Mouse (Mus musculus) hindbrain, embryonic 15.5 days (tissue): Measurements from ENCODE around the gene Gtf3c1. TPM values are rescaled to one million over a fixed set of nuclear protein-coding genes. Genes with fewer than 3 reads are reported as not detected.

Source experiments
- ATAC-seq: fragments of 200-750 bp; cut with Nextera tagmentation; 2 replicates; pipeline ENCODE4 v1.8.0; 2017; ENCODE audit warnings: low read depth, moderate number of reproducible peaks, moderate TSS enrichment; ENCODE audit not compliant: low FRiP score
- H3K27ac ChIP-seq: fragments of 300-500 bp; sonication (generic); replicated peaks from 2 replicates; pipeline ENCODE4 v1.5.1; 2015; ENCODE audit warnings: mild to moderate bottlenecking, inconsistent platforms
- H3K27me3 ChIP-seq: fragments of 300-500 bp; sonication (generic); 2 replicates; pipeline ENCODE4 v1.6.1; 2015; ENCODE audit warnings: control low read depth, inconsistent platforms
- H3K36me3 ChIP-seq: fragments of 300-500 bp; sonication (generic); 2 replicates; pipeline ENCODE4 v1.6.1; 2015; ENCODE audit warnings: control low read depth, inconsistent platforms
- H3K4me1 ChIP-seq: fragments of 300-500 bp; sonication (generic); replicated peaks from 2 replicates; pipeline ENCODE4 v1.6.1; 2015; ENCODE audit warnings: control low read depth, inconsistent platforms
- H3K4me2 ChIP-seq: fragments of 300-500 bp; sonication (generic); 2 replicates; pipeline ENCODE4 v1.6.1; 2015; ENCODE audit warnings: moderate library complexity, mild to moderate bottlenecking, inconsistent platforms
- H3K4me3 ChIP-seq: fragments of 300-500 bp; sonication (generic); 2 replicates; pipeline ENCODE4 v1.5.1; 2015; ENCODE audit warnings: mild to moderate bottlenecking, inconsistent platforms
- H3K9ac ChIP-seq: fragments of 300-500 bp; sonication (generic); 2 replicates; pipeline ENCODE4 v1.6.1; 2015; ENCODE audit warnings: inconsistent platforms
- H3K9me3 ChIP-seq: fragments of 300-500 bp; sonication (generic); 2 replicates; pipeline ENCODE4 v1.6.1; 2016; ENCODE audit warnings: control low read depth, inconsistent platforms
- WGBS: fragments of 180-500 bp; shearing (Covaris S2); methylation state at CpG from one replicate; pipeline ENCODE4 v1.1.7; 2015; 5-methylcytosine and 5-hydroxymethylcytosine counted together
- polyA plus RNA-seq: library from polyadenylated mRNA; unstranded; fragments of >200 nt; fragmentation: Nextera tagmentation; extraction: Ambion mirVana; gene quantifications from 2 replicates; pipeline ENCODE4 v1.2.1, GENCODE M21; 2015

Gene Gtf3c1
- polyA plus RNA-seq, 1 experiment from 2014 or later: 29.8 TPM

DNA sequence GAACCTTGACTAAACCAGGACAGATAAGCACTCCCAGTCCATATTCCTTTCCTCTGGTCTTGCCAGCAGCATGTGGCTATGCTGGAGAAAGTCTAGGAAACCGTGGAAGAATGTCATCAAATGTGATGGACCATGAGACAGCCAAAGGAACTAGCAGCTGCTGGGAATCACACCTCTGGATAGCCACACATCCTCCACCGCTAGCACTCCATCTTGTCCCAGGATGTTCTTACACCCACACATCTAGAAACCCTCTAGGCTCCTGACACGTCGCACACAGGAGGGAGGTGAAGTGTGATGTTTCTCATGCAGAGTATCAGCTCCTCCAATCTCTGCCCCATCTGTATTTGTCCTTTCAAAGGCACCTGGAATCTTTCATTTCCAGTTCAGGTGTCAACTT lies 17.1 kb downstream of the Gtf3c1 start:
- peaks cover 74% of the 10 kb centered on the region for H3K36me3 ChIP-seq
- no peak for ATAC-seq
- H3K4me3 ChIP-seq: no peak overlapping the region
- no peak overlapping the region for H3K9ac ChIP-seq
- no peaks in the 10 kb centered on the region for H3K4me1 ChIP-seq
- no peaks in the 10 kb centered on the region for H3K9me3 ChIP-seq
- 95% methylated on average over 4 of the region's 4 CpGs for WGBS
- H3K27ac ChIP-seq: no peak overlapping the region
- H3K4me2 ChIP-seq: no peak overlapping the region
- no peaks in the 10 kb centered on the region for H3K27me3 ChIP-seq

DNA sequence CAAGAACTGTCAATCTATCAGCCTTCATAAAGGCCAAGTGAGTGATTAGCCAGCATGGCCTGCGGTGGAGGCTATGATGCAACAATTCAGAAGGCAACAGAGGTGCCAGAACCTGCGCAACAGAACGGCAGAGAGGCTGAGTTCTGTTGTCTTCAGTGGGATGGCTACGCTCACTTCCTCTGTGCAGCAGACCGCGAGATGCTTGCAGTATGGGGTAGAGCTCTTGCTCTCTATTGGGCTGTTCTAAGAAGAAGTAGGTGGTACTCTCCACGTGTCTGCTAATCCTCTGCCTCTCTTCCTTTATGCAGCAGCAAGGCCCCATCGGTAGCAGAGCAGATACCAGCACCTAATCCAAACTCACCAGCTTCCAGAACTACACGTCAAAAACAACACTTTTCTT lies 27.6 kb downstream of the Gtf3c1 start:
- H3K27ac ChIP-seq: no peak overlapping the region
- H3K4me3 ChIP-seq: no peak overlapping the region
- H3K4me2 ChIP-seq: no peak overlapping the region
- H3K36me3 ChIP-seq: peaks cover 65% of the 10 kb centered on the region
- no peak for ATAC-seq
- WGBS: 81% methylated on average over 9 of the region's 9 CpGs
- H3K27me3 ChIP-seq: no peaks in the 10 kb centered on the region
- H3K9me3 ChIP-seq: no peaks in the 10 kb centered on the region
- no peaks in the 10 kb centered on the region; the same call in 1 of the 2 replicates for H3K4me1 ChIP-seq
- no peak overlapping the region for H3K9ac ChIP-seq

DNA sequence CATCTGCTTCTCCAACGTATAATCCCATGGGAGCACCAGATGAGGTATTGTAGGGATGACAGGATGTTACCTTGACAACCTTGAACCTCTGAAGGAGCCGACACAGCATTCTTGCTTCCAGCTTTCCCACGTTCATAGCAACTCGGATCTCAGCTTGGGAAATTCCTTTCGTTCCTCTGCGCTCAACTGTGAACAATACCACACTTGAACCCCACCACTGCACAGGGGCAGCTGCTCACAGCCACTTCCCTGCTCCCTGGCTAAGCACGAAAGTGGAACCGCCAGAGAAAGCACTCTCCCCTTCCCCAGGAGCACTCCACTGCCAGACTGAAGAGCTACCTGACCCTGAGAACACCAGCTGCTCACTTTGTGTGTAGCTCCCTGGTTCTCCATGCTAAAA lies 28.8 kb downstream of the Gtf3c1 start:
- no peaks in the 10 kb centered on the region for H3K27me3 ChIP-seq
- H3K36me3 ChIP-seq: peaks cover 76% of the 10 kb centered on the region
- H3K4me3 ChIP-seq: no peak overlapping the region
- 56% methylated on average over 8 of the region's 8 CpGs for WGBS
- H3K9me3 ChIP-seq: no peaks in the 10 kb centered on the region
- no peak overlapping the region for H3K4me2 ChIP-seq
- no peak for ATAC-seq
- H3K27ac ChIP-seq: no peak overlapping the region; the same call in 1 of the 2 replicates
- no peaks in the 10 kb centered on the region; the same call in 1 of the 2 replicates for H3K4me1 ChIP-seq
- H3K9ac ChIP-seq: no peak overlapping the region

DNA sequence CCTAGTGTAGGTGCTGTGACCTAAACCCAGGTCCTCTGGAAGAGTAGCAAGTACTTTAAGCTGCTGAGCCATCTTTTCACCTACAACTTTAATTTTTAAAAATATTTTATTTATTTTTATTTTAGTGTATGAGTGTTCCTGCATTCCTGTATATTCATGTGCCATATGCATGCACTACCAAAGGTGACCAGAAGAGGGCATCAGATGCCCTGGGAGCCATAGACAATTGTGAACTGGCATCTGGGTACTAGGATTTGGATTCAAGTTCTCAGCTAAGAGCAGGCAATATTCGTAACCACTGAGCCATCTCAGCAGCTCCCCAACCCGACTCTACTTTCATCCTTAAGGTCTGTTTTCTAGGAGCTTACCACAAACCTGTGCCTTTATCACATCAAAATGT lies 32.7 kb downstream of the Gtf3c1 start:
- H3K9ac ChIP-seq: no peak overlapping the region
- no peaks in the 10 kb centered on the region; the same call in 1 of the 2 replicates for H3K4me1 ChIP-seq
- peaks cover 94% of the 10 kb centered on the region for H3K36me3 ChIP-seq
- no peak for ATAC-seq
- 93% methylated on average over 2 of the region's 2 CpGs for WGBS
- H3K27ac ChIP-seq: no peak overlapping the region
- no peaks in the 10 kb centered on the region for H3K9me3 ChIP-seq
- H3K4me2 ChIP-seq: no peak overlapping the region
- no peak overlapping the region for H3K4me3 ChIP-seq
- H3K27me3 ChIP-seq: no peaks in the 10 kb centered on the region

DNA sequence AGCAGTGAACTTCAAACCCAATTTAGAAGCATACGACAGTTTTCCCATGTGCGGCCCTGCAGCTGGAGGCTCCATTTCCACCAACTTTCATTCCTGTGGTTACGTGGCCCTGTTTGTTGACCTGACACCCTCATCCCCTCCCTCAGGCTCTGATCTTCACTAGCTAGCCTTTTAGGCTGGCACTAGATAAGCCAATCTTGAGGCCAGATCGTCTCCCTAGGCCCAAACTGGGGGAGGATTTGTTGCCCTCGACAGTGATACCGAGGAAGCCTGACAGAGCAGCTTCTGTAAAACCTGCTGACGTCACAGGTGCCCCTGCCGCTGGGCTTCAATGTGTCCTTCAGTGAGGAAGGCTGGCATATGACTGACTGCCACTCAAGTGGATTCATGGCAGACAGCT lies 36.2 kb downstream of the Gtf3c1 start:
- peaks cover 94% of the 10 kb centered on the region for H3K36me3 ChIP-seq
- 96% methylated on average over 8 of the region's 8 CpGs for WGBS
- ATAC-seq: no peak

DNA sequence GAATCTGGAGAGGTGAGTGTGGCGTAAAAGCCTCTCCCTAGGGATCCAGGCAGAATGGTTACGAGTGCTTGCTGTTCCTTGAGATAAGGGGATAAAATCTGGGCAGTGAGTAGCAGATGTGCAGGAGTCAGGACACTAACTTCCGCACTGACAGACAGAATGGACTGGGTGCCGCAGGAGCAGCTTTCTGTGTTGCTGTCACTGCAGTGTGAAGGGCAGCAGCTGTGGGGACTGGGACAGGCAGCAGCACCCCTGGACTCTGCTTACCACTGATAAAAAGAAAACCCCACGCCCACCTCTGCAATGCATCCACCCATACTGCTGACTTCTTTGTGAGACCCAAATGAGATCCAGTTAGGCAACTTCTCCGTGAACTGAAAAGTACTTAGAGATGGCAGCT lies 36.7 kb downstream of the Gtf3c1 start:
- no peaks in the 10 kb centered on the region for H3K9me3 ChIP-seq
- no peak overlapping the region for H3K4me3 ChIP-seq
- H3K4me1 ChIP-seq: no peaks in the 10 kb centered on the region
- 94% methylated on average over 6 of the region's 6 CpGs for WGBS
- H3K27me3 ChIP-seq: no peaks in the 10 kb centered on the region
- peaks cover 93% of the 10 kb centered on the region for H3K36me3 ChIP-seq
- no peak for ATAC-seq
- no peak overlapping the region for H3K27ac ChIP-seq
- H3K9ac ChIP-seq: no peak overlapping the region
- H3K4me2 ChIP-seq: no peak overlapping the region

More for the DNA sequence above, 36.2 kb downstream of the Gtf3c1 start:
- Histone ChIP-seq H3K4me1 (no peaks in the 10 kb centered on the region), H3K9ac (no peak overlapping the region), H3K27ac (no peak overlapping the region), H3K4me3 (no peak overlapping the region), H3K4me2 (no peak overlapping the region), H3K9me3 (no peaks in the 10 kb centered on the region), H3K27me3 (no peaks in the 10 kb centered on the region)

DNA sequence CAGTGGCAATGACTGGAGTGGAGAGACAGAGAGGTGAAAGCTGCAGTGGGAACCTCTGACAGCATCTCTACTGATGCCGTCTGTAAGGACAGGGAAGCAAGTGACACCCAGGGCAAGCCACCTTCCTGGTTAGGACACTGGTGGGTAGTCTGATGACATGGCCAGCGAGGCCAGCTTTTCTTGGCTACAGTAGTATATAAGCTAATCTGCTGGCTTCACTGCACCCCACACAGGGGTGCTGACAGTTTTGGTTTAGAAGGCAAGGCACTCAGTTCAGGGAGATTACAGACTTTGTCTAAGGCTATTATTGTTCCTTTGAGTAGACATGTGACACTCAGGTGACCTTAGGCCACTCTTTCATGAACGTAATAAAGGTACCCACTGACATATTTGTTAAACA lies 43.9 kb downstream of the Gtf3c1 start:
- Histone ChIP-seq H3K9ac (no peak overlapping the region), H3K4me3 (no peak overlapping the region), H3K9me3 (no peaks in the 10 kb centered on the region), H3K27me3 (no peaks in the 10 kb centered on the region), H3K4me2 (no peak overlapping the region), H3K36me3 (peaks cover 88% of the 10 kb centered on the region), H3K4me1 (no peaks in the 10 kb centered on the region), H3K27ac (no peak overlapping the region)
- WGBS: 75% methylated on average over 3 of the region's 3 CpGs
- no peak for ATAC-seq

DNA sequence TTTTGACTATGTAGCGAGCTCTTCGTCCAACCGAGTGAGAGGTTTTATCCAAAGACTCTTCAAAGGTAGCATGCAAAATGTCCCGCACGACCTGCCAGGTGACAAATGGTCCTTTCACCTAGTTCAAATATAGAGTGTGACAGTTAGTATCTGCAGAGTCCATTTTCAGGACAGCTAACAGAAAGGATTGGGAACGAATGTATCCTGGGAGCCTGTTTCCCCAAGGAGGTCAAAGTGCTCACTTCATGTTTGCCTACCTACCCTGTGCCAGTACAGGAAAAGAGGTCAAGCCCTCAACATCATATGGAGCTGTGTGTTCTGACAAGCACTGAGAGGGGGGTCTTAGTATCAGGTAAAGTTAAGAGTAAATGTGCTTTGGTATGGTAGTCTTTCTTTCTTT lies 50.1 kb downstream of the Gtf3c1 start:
- Histone ChIP-seq H3K27me3 (no peaks in the 10 kb centered on the region), H3K9ac (no peak overlapping the region), H3K27ac (no peak overlapping the region), H3K36me3 (peaks cover 88% of the 10 kb centered on the region), H3K9me3 (no peaks in the 10 kb centered on the region), H3K4me2 (no peak overlapping the region), H3K4me1 (no peaks in the 10 kb centered on the region), H3K4me3 (no peak overlapping the region)
- ATAC-seq: no peak
- WGBS: 94% methylated on average over 6 of the region's 6 CpGs

DNA sequence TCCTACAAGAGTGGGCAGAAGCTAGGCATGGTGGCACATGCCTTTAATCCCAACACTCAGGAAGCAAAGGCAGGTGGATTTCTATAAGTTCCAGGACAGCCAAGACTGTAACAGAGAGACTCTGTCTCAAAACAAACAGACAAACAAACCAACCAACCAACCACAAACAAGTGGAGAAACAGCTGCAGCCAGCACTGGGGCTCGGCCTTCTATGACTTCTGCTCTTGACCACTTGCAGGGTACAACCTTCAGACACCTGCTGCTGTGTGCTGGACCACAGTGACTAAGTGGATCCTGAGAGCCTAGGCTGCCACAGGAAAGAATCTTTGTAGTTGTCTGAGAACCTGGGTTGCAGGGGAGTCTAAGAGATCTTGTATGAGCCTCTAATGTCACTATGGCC lies 58.6 kb downstream of the Gtf3c1 start:
- peaks cover 91% of the 10 kb centered on the region for H3K36me3 ChIP-seq
- ATAC-seq: no peak
- H3K9ac ChIP-seq: no peak overlapping the region
- no peaks in the 10 kb centered on the region for H3K4me1 ChIP-seq
- WGBS: 92% methylated on average over 1 of the region's 1 CpGs
- no peaks in the 10 kb centered on the region for H3K27me3 ChIP-seq
- H3K4me2 ChIP-seq: no peak overlapping the region
- H3K4me3 ChIP-seq: no peak overlapping the region
- H3K9me3 ChIP-seq: no peaks in the 10 kb centered on the region
- H3K27ac ChIP-seq: no peak overlapping the region

DNA sequence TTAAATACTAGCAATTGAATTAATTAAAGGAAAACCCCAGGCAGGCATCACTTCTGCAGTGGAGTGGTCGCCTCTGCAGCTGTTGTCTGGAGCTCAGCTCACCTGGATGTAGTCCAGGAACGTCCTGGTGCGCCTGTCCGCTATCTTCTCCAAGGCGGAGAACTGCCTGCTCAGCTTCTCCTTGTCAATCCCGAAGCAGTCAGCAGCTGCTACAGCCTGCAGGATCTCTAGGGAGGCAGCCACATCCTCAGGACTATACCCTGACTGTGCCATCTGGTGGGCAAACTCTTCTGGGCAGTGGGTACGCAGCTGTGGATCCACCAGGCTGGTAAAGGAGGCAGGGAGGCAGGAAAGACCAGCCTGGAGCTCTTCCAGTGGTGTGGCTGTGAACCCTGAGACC lies 62.2 kb downstream of the Gtf3c1 start:
- H3K27ac ChIP-seq: no peak overlapping the region
- ATAC-seq: no peak
- H3K9ac ChIP-seq: no peak overlapping the region
- no peak overlapping the region for H3K4me3 ChIP-seq
- no peaks in the 10 kb centered on the region for H3K9me3 ChIP-seq
- no peak overlapping the region for H3K4me2 ChIP-seq
- H3K4me1 ChIP-seq: no peaks in the 10 kb centered on the region
- no peaks in the 10 kb centered on the region for H3K27me3 ChIP-seq
- WGBS: 72% methylated on average over 7 of the region's 7 CpGs
- H3K36me3 ChIP-seq: peaks cover 89% of the 10 kb centered on the region

DNA sequence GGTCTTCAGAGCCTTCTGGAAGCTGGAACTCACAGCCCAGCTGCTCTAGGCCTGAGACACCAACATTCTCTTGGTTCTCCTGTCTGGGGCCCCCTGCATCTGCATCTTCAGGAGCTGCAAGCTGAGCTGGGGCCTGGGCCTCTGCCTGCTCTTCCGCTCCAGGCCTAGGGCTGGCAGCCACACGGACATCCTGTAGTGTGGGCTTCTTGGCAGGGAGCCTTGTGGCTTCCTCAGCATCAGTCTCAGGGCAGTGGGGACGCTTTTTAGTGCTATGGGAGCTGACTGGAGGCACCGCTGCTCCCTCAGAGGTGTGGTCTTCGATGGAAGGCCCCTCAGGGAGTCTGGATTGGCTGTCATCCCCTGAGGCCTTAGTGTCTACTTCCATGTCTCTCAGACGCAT lies 63.7 kb downstream of the Gtf3c1 start:
- WGBS: 92% methylated on average over 6 of the region's 6 CpGs
- H3K4me1 ChIP-seq: peaks cover 6% of the 10 kb centered on the region
- ATAC-seq: no peak
- H3K9me3 ChIP-seq: no peaks in the 10 kb centered on the region
- peaks cover 73% of the 10 kb centered on the region for H3K36me3 ChIP-seq
- no peaks in the 10 kb centered on the region for H3K27me3 ChIP-seq
- H3K4me2 ChIP-seq: no peak overlapping the region
- no peak overlapping the region for H3K9ac ChIP-seq
- H3K4me3 ChIP-seq: no peak overlapping the region
- H3K27ac ChIP-seq: no peak overlapping the region

DNA sequence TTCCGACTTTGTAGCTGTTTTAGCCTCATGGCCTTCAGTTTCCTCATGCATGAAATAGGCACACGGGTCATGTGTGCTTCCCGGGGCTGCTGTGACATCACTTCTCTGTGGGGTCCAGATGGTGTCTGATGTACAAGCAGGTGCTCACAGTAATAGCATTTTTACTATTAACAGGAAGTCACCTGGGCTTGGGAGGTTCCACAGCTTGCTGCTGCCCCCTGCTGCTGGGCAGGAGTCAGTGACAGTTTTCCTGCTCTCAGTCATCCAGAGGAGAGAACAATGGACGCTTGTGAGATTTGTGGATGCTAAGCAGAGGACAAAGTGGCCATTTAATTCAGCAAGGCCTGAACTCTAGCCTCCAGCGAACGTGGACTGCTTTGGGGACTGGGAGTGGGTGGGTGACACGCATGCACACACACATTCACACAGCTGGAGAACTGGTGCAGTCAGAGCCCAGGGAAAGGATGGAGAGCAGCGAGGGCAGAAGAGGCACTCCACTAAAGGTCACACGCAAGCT lies 68.7 kb downstream of the Gtf3c1 start:
- Histone ChIP-seq H3K4me3 (no peak overlapping the region), H3K9me3 (no peaks in the 10 kb centered on the region), H3K4me2 (no peak overlapping the region), H3K27me3 (no peaks in the 10 kb centered on the region), H3K9ac (peak overlapping the region; percentile 12; the same call in 1 of the 2 replicates), H3K36me3 (peaks cover 30% of the 10 kb centered on the region), H3K27ac (peak overlapping the region; percentile 68), H3K4me1 (peaks cover 12% of the 10 kb centered on the region)
- peak; percentile 70 for ATAC-seq
- WGBS: 28% methylated on average over 9 of the region's 9 CpGs

DNA sequence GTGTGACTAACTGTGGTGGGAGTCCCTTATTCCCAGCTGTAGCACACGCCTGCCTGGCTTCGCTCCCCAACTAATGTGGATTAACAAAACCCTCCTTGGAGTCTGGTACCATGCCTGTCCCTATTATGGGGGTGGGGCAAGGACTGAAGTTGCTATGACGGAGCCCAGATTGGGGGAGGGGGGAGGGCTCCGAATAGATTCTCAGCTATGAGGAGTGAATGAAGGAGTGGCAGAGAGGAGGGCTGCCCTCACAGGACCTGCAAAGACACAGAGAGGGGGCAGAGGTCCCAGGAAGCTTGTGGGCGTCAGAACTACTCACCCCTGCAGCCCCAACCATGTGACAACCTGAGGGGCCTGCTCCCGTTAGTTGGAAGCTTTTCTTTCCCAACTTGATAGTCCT lies 69.2 kb downstream of the Gtf3c1 start:
- peak; percentile 16; the same call in 1 of the 2 replicates for ATAC-seq
- Histone ChIP-seq H3K27ac (peak overlapping the region; percentile 62), H3K9me3 (no peaks in the 10 kb centered on the region), H3K9ac (no peak overlapping the region), H3K4me1 (peaks cover 12% of the 10 kb centered on the region), H3K4me3 (no peak overlapping the region), H3K36me3 (peaks cover 24% of the 10 kb centered on the region), H3K4me2 (no peak overlapping the region), H3K27me3 (no peaks in the 10 kb centered on the region)
- 76% methylated on average over 6 of the region's 6 CpGs for WGBS
